Mouse (Mus musculus) ES-Bruce4 (cell line): ENCODE measurements around the gene Morn5. TPM values are rescaled to one million over a fixed set of nuclear protein-coding genes. Genes with fewer than 3 reads are reported as not detected.

Source experiments
- H3K27ac ChIP-seq: 2 replicates; pipeline ENCODE4 v1.5.1; 2012; ENCODE audit warnings: low read length, inconsistent platforms; ENCODE audit not compliant: insufficient read depth
- H3K27me3 ChIP-seq: 2 replicates; pipeline ENCODE4 v1.6.1; 2012; ENCODE audit warnings: mild to moderate bottlenecking, low read length, inconsistent platforms; ENCODE audit not compliant: control insufficient read depth, poor library complexity, insufficient read depth, severe bottlenecking
- H3K36me3 ChIP-seq: 2 replicates; pipeline ENCODE4 v1.6.1; 2012; ENCODE audit warnings: inconsistent platforms, mild to moderate bottlenecking, low read length, moderate library complexity; ENCODE audit not compliant: control insufficient read depth, poor library complexity, insufficient read depth, severe bottlenecking
- H3K4me1 ChIP-seq: one replicate; pipeline ENCODE4 v1.8.1; 2011; ENCODE audit warnings: low read length; ENCODE audit not compliant: control insufficient read depth, insufficient read depth
- H3K4me3 ChIP-seq: 2 replicates; pipeline ENCODE4 v1.5.1; 2011; ENCODE audit warnings: low read depth, mild to moderate bottlenecking, low read length
- H3K9ac ChIP-seq: 2 replicates; pipeline ENCODE4 v1.6.1; 2012; ENCODE audit warnings: low read depth, mild to moderate bottlenecking, inconsistent platforms; ENCODE audit not compliant: poor library complexity, severe bottlenecking
- H3K9me3 ChIP-seq: replicated peaks from 2 replicates; pipeline ENCODE4 v1.6.1; 2012; ENCODE audit warnings: mild to moderate bottlenecking, low read length, inconsistent platforms; ENCODE audit not compliant: control insufficient read depth, poor library complexity, insufficient read depth, severe bottlenecking
- CTCF ChIP-seq: IDR thresholded peaks from one replicate; pipeline ENCODE4 v1.8.1; 2011; ENCODE audit warnings: low read depth, low read length
- EP300 ChIP-seq: IDR thresholded peaks from 2 replicates; pipeline ENCODE4 v1.6.1; 2011; ENCODE audit warnings: low read depth, low read length; ENCODE audit not compliant: insufficient read depth
- POLR2A ChIP-seq: IDR thresholded peaks from one replicate; pipeline ENCODE4 v1.8.1; 2011; ENCODE audit warnings: low read length; ENCODE audit not compliant: insufficient read depth
- polyA plus RNA-seq: library from polyadenylated mRNA; stranded (reverse); fragments of >200 nt; gene quantifications from 2 replicates; pipeline ENCODE4 v1.2.4, GENCODE M21; 2011; ENCODE audit warnings: low read depth; ENCODE audit not compliant: missing spikeins, insufficient read depth, insufficient read length

Gene Morn5
- polyA plus RNA-seq, 1 experiment: not detected

DNA sequence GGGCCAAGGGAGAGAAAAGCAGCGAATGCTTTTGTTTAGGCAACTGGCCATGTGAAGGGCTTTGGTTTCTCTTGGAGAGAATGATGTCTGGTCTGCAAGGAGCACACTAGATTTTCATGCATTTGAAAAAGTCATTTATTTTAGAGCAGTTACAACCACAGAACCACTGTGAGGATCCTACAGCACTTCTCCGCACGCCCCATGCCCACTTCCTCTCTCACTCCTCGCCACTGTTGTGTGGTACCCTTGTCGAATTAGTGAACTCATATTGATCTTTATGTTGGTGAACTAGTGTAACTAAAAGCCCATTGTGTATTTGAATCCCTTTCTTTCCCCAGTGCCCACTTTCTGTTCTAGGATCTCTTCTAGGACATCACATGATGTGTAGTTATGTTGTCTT is 26.0 kb downstream of the Morn5 start:
- Histone ChIP-seq H3K27ac (no peak overlapping the region), H3K36me3 (no peaks in the 10 kb centered on the region), H3K9ac (no peak overlapping the region), H3K9me3 (no peaks in the 10 kb centered on the region), H3K4me1 (peaks cover 3% of the 10 kb centered on the region), H3K4me3 (no peak overlapping the region), H3K27me3 (no peaks in the 10 kb centered on the region)
- TF ChIP-seq POLR2A (no peak), CTCF (no peak), EP300 (no peak)

DNA sequence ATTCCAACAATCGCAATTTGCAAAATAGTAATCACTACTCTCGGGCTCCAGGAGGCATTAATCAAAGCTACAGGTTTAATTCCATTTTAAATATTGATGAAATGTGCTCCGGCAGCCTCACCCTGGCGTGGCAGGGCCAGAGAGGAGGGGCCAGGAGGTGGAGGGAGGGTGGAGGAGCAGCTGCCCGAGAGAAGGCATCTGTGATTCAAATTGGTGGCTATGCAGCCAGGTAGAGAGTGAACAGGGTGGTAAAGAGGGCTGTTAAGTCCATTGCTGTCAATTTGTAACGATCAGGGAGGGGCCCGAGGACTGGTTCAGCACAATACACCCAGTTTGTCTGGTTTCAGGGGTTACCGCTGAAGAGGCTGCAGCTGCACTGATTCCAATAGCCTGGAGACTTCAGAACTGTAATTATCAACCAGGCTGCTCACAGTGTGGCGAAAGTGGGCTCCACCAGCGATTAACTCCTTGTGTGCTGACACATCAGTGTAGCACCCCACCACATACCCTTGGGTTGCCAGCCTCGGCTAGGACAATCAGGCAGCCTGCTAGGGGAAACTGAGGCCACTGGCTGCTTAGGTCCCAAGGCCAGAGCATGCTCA is 28.0 kb downstream of the Morn5 start:
- no peak overlapping the region for H3K27ac ChIP-seq
- H3K9ac ChIP-seq: no peak overlapping the region
- H3K27me3 ChIP-seq: no peaks in the 10 kb centered on the region
- no peaks in the 10 kb centered on the region for H3K36me3 ChIP-seq
- H3K9me3 ChIP-seq: no peaks in the 10 kb centered on the region
- no peak overlapping the region for H3K4me3 ChIP-seq
- peaks cover 3% of the 10 kb centered on the region for H3K4me1 ChIP-seq
- TF ChIP-seq EP300: no peak
- TF ChIP-seq POLR2A: no peak
- TF ChIP-seq CTCF: no peak

DNA sequence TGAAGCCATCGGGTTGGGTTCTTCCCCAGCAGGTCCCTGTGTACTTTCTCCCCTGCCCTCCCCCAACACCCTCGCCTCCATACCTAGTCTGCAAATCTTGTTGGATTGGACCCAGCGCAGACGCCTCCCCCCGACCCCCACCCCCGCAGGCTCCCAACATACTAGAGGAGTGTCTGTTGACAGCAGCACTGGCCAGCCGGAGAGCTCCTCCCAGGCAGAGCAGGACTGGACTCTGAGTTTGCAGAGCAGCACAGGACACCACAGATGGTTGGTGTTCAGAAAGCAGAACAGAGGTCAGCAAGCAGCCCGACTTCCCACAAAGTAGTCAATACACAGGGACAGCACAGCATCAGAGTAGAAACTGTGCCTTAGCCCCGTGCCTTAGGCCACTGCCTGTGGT is 32.2 kb downstream of the Morn5 start:
- H3K9ac ChIP-seq: no peak overlapping the region
- no peaks in the 10 kb centered on the region for H3K27me3 ChIP-seq
- TF ChIP-seq CTCF: no peak
- no peak for TF ChIP-seq POLR2A
- no peak for TF ChIP-seq EP300
- H3K27ac ChIP-seq: no peak overlapping the region
- no peak overlapping the region for H3K4me3 ChIP-seq
- H3K4me1 ChIP-seq: peaks cover 3% of the 10 kb centered on the region
- no peaks in the 10 kb centered on the region for H3K9me3 ChIP-seq
- no peaks in the 10 kb centered on the region for H3K36me3 ChIP-seq

DNA sequence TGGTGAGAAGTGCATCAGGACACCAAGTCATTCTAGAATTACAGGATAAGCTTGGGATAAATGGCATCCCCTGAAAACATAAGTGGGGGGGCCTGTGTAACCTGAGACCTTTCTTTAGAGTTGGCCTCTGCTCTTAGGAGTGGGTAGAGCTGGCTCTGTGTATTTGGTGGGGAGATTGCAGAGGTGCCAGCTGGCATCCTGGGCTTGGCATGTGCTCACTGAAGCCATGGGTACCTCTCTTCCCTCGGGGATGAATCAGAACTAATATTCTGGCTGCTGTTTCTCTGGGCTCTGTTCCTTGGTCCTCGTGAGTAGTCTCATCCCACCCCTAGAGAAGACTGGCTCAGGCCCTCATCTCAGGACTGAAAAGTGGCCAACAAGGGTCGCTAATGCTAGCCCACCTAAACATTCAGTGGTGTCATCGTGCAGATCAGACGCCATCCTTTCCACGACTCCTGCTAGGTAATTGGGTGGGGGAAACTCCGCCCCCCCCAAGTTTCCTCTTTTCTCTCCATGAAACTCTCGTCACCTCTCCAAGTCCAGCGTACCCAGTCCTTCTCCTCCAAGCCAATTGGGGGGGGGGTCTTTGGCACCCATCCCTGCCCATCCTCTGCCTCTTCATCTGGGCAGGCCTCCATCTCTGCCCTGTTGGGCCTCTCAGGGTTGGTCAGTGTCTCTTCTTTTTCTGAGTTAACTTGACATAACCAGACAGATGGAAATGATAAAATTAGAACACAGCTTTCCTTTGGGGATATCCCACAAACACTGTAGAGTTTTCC is 33.7 kb downstream of the Morn5 start:
- no peaks in the 10 kb centered on the region for H3K27me3 ChIP-seq
- no peak overlapping the region for H3K4me3 ChIP-seq
- no peaks in the 10 kb centered on the region for H3K9me3 ChIP-seq
- H3K4me1 ChIP-seq: no peaks in the 10 kb centered on the region
- no peak overlapping the region for H3K9ac ChIP-seq
- TF ChIP-seq CTCF (no peak), POLR2A (no peak), EP300 (no peak)
- H3K27ac ChIP-seq: no peak overlapping the region
- no peaks in the 10 kb centered on the region for H3K36me3 ChIP-seq

DNA sequence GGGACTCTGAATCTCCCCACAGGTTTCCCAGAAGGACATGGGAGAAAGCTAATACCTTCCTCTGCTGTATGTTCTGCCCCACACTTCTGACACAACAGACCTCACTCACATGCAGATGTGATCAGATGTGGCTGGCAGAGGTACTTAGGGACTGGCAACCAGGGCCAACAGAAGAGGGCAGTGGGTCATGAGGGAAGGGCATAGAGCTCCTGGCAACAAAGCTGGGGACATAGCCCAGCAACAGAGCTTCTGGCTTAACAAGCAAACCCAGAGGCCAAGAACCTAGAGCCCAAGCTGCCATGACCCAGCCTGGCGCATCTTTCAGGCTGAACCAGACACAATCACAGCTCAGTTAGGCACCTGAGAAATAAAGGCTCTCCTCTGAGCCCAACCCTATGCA is 35.8 kb downstream of the Morn5 start:
- H3K9me3 ChIP-seq: no peaks in the 10 kb centered on the region
- no peaks in the 10 kb centered on the region for H3K27me3 ChIP-seq
- H3K9ac ChIP-seq: no peak overlapping the region
- TF ChIP-seq CTCF (no peak), POLR2A (no peak), EP300 (no peak)
- no peak overlapping the region for H3K4me3 ChIP-seq
- H3K4me1 ChIP-seq: no peaks in the 10 kb centered on the region
- H3K36me3 ChIP-seq: no peaks in the 10 kb centered on the region
- H3K27ac ChIP-seq: no peak overlapping the region

DNA sequence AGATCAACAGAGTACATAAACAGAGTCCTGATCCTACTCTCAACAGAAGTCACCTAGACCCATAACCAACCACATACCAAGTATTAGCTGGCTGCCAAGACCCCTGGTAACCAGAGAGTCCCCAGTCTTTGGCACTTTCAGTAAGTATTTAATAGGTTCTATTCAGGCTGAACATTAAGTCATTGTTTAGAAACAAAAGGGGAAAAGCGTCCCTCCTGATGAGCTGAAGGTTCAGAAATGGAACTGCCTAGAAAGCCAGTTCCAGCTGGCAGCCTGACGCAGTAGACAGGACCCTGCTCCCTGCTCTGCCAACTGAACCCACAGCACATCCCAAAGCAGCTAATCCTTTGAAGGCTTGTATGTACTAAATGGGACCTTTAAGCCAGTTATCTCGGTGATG is 39.9 kb downstream of the Morn5 start:
- no peaks in the 10 kb centered on the region for H3K9me3 ChIP-seq

More for the DNA sequence above, 39.9 kb downstream of the Morn5 start:
- no peak for TF ChIP-seq CTCF
- TF ChIP-seq POLR2A: no peak
- TF ChIP-seq EP300: no peak
- Histone ChIP-seq H3K27me3 (peaks cover 5% of the 10 kb centered on the region; the same call in 1 of the 2 replicates), H3K9ac (no peak overlapping the region), H3K36me3 (no peaks in the 10 kb centered on the region), H3K4me3 (no peak overlapping the region), H3K27ac (no peak overlapping the region), H3K4me1 (no peaks in the 10 kb centered on the region)
